Mouse (Mus musculus): ENCODE data around the gene Rbp1.

GRCm38 (mm10) chr9:98397211-98397610, 25.6 kb upstream of the Rbp1 start:
- no peak for TF ChIP-seq POLR2A (IDR thresholded peaks at IDR 0.05; ENCODE audit: insufficient read depth, low read depth, low read length)
- no peak for TF ChIP-seq CTCF (IDR thresholded peaks at IDR 0.05)
- TF ChIP-seq EP300 (IDR thresholded peaks at IDR 0.05; ENCODE audit: insufficient read depth, low read depth, low read length): no peak

Data from heart, adult 2 months (tissue).